Mouse (Mus musculus) CH12.LX (cell line): ENCODE data around the gene Ccdc88c. TPM values are rescaled to one million over a fixed set of nuclear protein-coding genes. Genes with fewer than 3 reads are reported as not detected.
A peak's percentile ranks its signal among the peaks of the same experiment; 100 is the strongest.

Experiments
- DNase-seq: peaks from one replicate; pipeline ENCODE4 v3.0.0-alpha.2; 2013; ENCODE audit errors: extremely low read depth
- H3K27ac ChIP-seq: 2 replicates; pipeline ENCODE4 v1.5.1; 2012; ENCODE audit warnings: low read depth, mild to moderate bottlenecking, control low read depth, moderate library complexity; ENCODE audit not compliant: insufficient read depth
- H3K27me3 ChIP-seq: replicated peaks from 2 replicates; pipeline ENCODE3; 2012; ENCODE audit warnings: inconsistent platforms
- H3K36me3 ChIP-seq, 2 experiments: replicated peaks in 1 of 2; 2 replicates each; pipeline versions ENCODE3 to v1.6.1; 2012; ENCODE audit warnings: inconsistent platforms in 1 of 2, low read length in 1 of 2, mild to moderate bottlenecking in 1 of 2, mixed read lengths in 1 of 2, moderate library complexity in 1 of 2; ENCODE audit not compliant: control insufficient read depth in 1 of 2, insufficient read depth in 1 of 2
- H3K4me1 ChIP-seq, 2 experiments: 2 replicates each; pipeline ENCODE4 v1.6.1; 2012; ENCODE audit warnings: inconsistent platforms in 1 of 2, moderate library complexity in 1 of 2; ENCODE audit not compliant: insufficient read depth in 2 of 2, control insufficient read depth in 1 of 2
- H3K4me2 ChIP-seq: 2 replicates; pipeline ENCODE4 v1.6.1; 2012; ENCODE audit warnings: low read depth, mild to moderate bottlenecking, control low read depth; ENCODE audit not compliant: poor library complexity, insufficient read depth, severe bottlenecking
- H3K4me3 ChIP-seq, 3 experiments: fragments of 150-350 bp in 1 of 3; sonication (generic) in 1 of 3; replicated peaks in 1 of 3; 2 replicates each; pipeline versions ENCODE3 to v1.5.1; 2011 to 2012; ENCODE audit warnings: low read depth in 2 of 3, low read length in 2 of 3, mild to moderate bottlenecking in 2 of 3, moderate library complexity in 2 of 3, control low read depth in 1 of 3, improper control_type of control experiment in 1 of 3, inconsistent platforms in 1 of 3, mixed read lengths in 1 of 3; ENCODE audit not compliant: poor library complexity in 1 of 3
- H3K79me2 ChIP-seq: replicated peaks from 2 replicates; pipeline ENCODE4 v1.6.1; 2012; ENCODE audit warnings: mild to moderate bottlenecking, moderate library complexity; ENCODE audit not compliant: control insufficient read depth, poor library complexity, insufficient read depth, severe bottlenecking; ENCODE audit errors: extremely low read depth
- H3K9ac ChIP-seq: 2 replicates; pipeline ENCODE4 v1.6.1; 2012; ENCODE audit warnings: low read depth, mild to moderate bottlenecking, control low read depth, moderate library complexity; ENCODE audit not compliant: insufficient read depth
- H3K9me3 ChIP-seq: replicated peaks from 2 replicates; pipeline ENCODE3; 2012; ENCODE audit warnings: low read length, inconsistent platforms, mixed read lengths
- BHLHE40 ChIP-seq: IDR thresholded peaks from 2 replicates; pipeline ENCODE4 v1.6.1; 2011; ENCODE audit warnings: mild to moderate bottlenecking, low read depth, low read length, improper control_type of control experiment
- CTCF ChIP-seq, 2 experiments: IDR thresholded peaks in 1 of 2; conservative IDR thresholded peaks in 1 of 2; 2 replicates each; pipeline ENCODE4 v1.5.1; 2011 to 2012; ENCODE audit warnings: low read depth in 2 of 2, low read length in 2 of 2, improper control_type of control experiment in 1 of 2, inconsistent platforms in 1 of 2, mild to moderate bottlenecking in 1 of 2, moderate library complexity in 1 of 2
- ELF1 ChIP-seq: IDR thresholded peaks from 2 replicates; pipeline ENCODE4 v1.6.1; 2014; ENCODE audit warnings: low read depth, mild to moderate bottlenecking, inconsistent platforms, low read length, improper control_type of control experiment
- GABPA ChIP-seq: IDR thresholded peaks from 2 replicates; pipeline ENCODE4 v1.6.1; 2012; ENCODE audit warnings: low read depth, low read length, improper control_type of control experiment, inconsistent platforms; ENCODE audit not compliant: insufficient replicate concordance
- HCFC1 ChIP-seq: IDR thresholded peaks from 2 replicates; pipeline ENCODE4 v1.6.1; 2012; ENCODE audit warnings: low read depth, mild to moderate bottlenecking, inconsistent platforms, low read length, improper control_type of control experiment
- IRF4 ChIP-seq: IDR thresholded peaks from 2 replicates; pipeline ENCODE4 v1.6.1; 2014; ENCODE audit warnings: low read depth, mild to moderate bottlenecking, inconsistent platforms, low read length, improper control_type of control experiment
- JUND ChIP-seq: conservative IDR thresholded peaks from 2 replicates; pipeline ENCODE4 v1.6.1; 2011; ENCODE audit warnings: low read depth, low read length, improper control_type of control experiment
- KAT2A ChIP-seq: IDR thresholded peaks from 2 replicates; pipeline ENCODE4 v1.6.1; 2012; ENCODE audit warnings: low read length, improper control_type of control experiment, inconsistent platforms; ENCODE audit not compliant: insufficient replicate concordance
- MAFK ChIP-seq: IDR thresholded peaks from 2 replicates; pipeline ENCODE4 v1.6.1; 2011; ENCODE audit warnings: low read length, improper control_type of control experiment; ENCODE audit not compliant: insufficient replicate concordance
- MXI1 ChIP-seq: IDR thresholded peaks from 2 replicates; pipeline ENCODE4 v1.6.1; 2011; ENCODE audit warnings: mild to moderate bottlenecking, low read depth, low read length, improper control_type of control experiment
- NRF1 ChIP-seq: IDR thresholded peaks from 2 replicates; pipeline ENCODE4 v1.6.1; 2014; ENCODE audit warnings: low read depth, mild to moderate bottlenecking, inconsistent platforms, low read length, improper control_type of control experiment, moderate library complexity
- RAD21 ChIP-seq: IDR thresholded peaks from 2 replicates; pipeline ENCODE4 v1.6.1; 2011; ENCODE audit warnings: low read depth, mild to moderate bottlenecking, low read length, improper control_type of control experiment, moderate library complexity
- RCOR1 ChIP-seq: conservative IDR thresholded peaks from 2 replicates; pipeline ENCODE4 v1.6.1; 2012; ENCODE audit warnings: low read depth, mild to moderate bottlenecking, inconsistent platforms, low read length, improper control_type of control experiment
- SIN3A ChIP-seq: IDR thresholded peaks from 2 replicates; pipeline ENCODE4 v1.6.1; 2012; ENCODE audit warnings: low read length, improper control_type of control experiment, inconsistent platforms
- SMC3 ChIP-seq: IDR thresholded peaks from 2 replicates; pipeline ENCODE4 v1.6.1; 2011; ENCODE audit warnings: low read depth, low read length, improper control_type of control experiment
- USF1 ChIP-seq: IDR thresholded peaks from 2 replicates; pipeline ENCODE4 v1.6.1; 2014; ENCODE audit warnings: low read depth, mild to moderate bottlenecking, inconsistent platforms, low read length, improper control_type of control experiment
- dilution Hi-C: fragments of 300-500 bp; cut with MboI; formaldehyde crosslinking; loops from 2 replicates; pipeline ENCODE4 v1.14.3; 2020; ENCODE audit warnings: low sequenced_read_pairs; ENCODE audit not compliant: extremely low pct_unique_long_range_greater_than_20kb, extremely low pct_ligation_motif_present
- in situ Hi-C: fragments of 300-500 bp; cut with MboI; formaldehyde crosslinking; loops from 3 replicates; pipeline ENCODE4 v1.14.3; 2019; ENCODE audit warnings: low sequenced_read_pairs, low pct_ligation_motif_present, low pct_unique_long_range_greater_than_20kb, mixed read lengths
- polyA plus RNA-seq: library from polyadenylated mRNA; unstranded; fragments of >175 nt; gene quantifications from 2 replicates; pipeline ENCODE4 v1.2.1, GENCODE M21; 2012; ENCODE audit warnings: low read depth; ENCODE audit not compliant: insufficient read length
- total RNA-seq, 2 experiments: library from RNA; depleted of rRNA; stranded (reverse); fragments of 300-350 nt in 1 of 2; fragments of >200 nt in 1 of 2; gene quantifications; 2 replicates each; pipeline ENCODE4 v1.2.3; 2012 to 2014

The Ccdc88c gene
- total and polyA plus RNA-seq, 3 experiments, result 20.3 to 32.7 (median 24.9) TPM

- H3K27me3 ChIP-seq, result no peaks in the 10 kb centered on the region
- in situ Hi-C loops (loop anchor here (5.0 kb wide), 2 partner anchors 34 to 69 kb away; no protein-coding TSS in a partner anchor), dilution Hi-C loops (no loop called here)
- peaks cover 32 to 56% of the 10 kb centered on the region in 2 experiments for H3K36me3 ChIP-seq
- H3K9ac ChIP-seq, result no peak overlapping the region
- peaks cover 48% of the 10 kb centered on the region for H3K79me2 ChIP-seq
- peak overlapping the region; percentile 75 for H3K4me2 ChIP-seq
- H3K4me1 ChIP-seq, result peaks cover 8 to 47% of the 10 kb centered on the region in 2 experiments
- H3K4me3 ChIP-seq, result no peak overlapping the region
- no peak overlapping the region for H3K27ac ChIP-seq
- TF ChIP-seq ELF1 (no peak), USF1 (no peak), JUND (no peak), MAFK (no peak), IRF4 (no peak), RCOR1 (no peak), KAT2A (no peak), RAD21 (no peak), SIN3A (no peak), BHLHE40 (no peak), SMC3 (no peak), CTCF (conservative IDR thresholded peaks at IDR 0.05 in 1 of 2, IDR thresholded peaks at IDR 0.05 in 1 of 2; ENCODE audit: low read depth in 2 of 2, low read length in 2 of 2) (no peak), NRF1 (no peak), MXI1 (no peak), HCFC1 (no peak)
- H3K9me3 ChIP-seq, result no peaks in the 10 kb centered on the region
- no peak for DNase-seq
Observed at GRCm38 (mm10) chr12:101026025-101026424, 2.8 kb downstream of the Ccdc88c start.

GRCm38 (mm10) chr12:101025379-101025778 lies 3.5 kb downstream of the Ccdc88c start:
- no peak overlapping the region for H3K4me2 ChIP-seq
- DNase-seq, result no peak
- H3K79me2 ChIP-seq, result peaks cover 48% of the 10 kb centered on the region
- H3K27me3 ChIP-seq, result no peaks in the 10 kb centered on the region
- no peak overlapping the region for H3K4me3 ChIP-seq
- TF ChIP-seq USF1 (peak; percentile 32; the same call in 1 of the 2 replicates), GABPA (no peak)
- peaks cover 38 to 62% of the 10 kb centered on the region in 2 experiments for H3K36me3 ChIP-seq
- dilution Hi-C loops, result no loop called here
- H3K9ac ChIP-seq, result no peak overlapping the region
- H3K4me1 ChIP-seq, result peaks cover 8 to 53% of the 10 kb centered on the region in 2 experiments
- in situ Hi-C loops, result loop anchor here (5.0 kb wide), 2 partner anchors 33 to 68 kb away; no protein-coding TSS in a partner anchor
- H3K27ac ChIP-seq, result no peak overlapping the region
- no peaks in the 10 kb centered on the region for H3K9me3 ChIP-seq
